Mouse (Mus musculus): ENCODE measurements around the gene Shisal1. TPM values are rescaled to one million over a fixed set of nuclear protein-coding genes. Genes with fewer than 3 reads are reported as not detected.

Shisal1 gene
- polyA plus RNA-seq, 1 experiment from 2014 or later, result 1.9 TPM

DNA sequence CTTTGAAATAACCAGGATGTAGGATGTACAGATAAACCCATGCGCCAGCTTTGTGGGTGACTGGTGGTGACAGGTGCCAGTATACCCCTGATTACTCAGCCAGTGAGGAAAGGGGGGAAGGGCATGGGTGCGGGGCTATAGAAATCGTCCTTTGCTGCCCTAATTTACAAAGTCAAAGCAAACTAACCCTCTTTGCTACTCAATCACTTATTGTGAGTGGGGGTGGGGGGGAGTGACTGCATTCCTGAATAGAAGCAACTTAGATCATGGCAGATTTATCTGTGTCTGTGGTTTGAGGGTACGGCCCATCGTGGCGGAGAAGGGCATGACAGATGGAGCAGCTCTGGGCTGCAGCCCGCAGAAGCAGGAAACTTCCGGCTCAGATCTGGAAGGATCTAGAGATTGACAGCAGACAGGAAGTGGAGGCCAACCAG lies 58.2 kb downstream of the Shisal1 start:
- no peak overlapping the region for H3K27ac ChIP-seq (ENCODE audit: low read length)
- peaks cover 14% of the 10 kb centered on the region for H3K9me3 ChIP-seq (ENCODE audit: low read length)
- H3K27me3 ChIP-seq (ENCODE audit: insufficient read depth, low read length), result no peaks in the 10 kb centered on the region
- H3K4me3 ChIP-seq (ENCODE audit: low read length), result no peak overlapping the region
- H3K4me1 ChIP-seq (ENCODE audit: insufficient read depth, low read length), result peaks cover 5% of the 10 kb centered on the region
- no peaks in the 10 kb centered on the region for H3K36me3 ChIP-seq (ENCODE audit: insufficient read depth, low read length)
- no peak for ATAC-seq (ENCODE audit: low FRiP score, low TSS enrichment)
- 76% methylated on average over 8 of the region's 8 CpGs for WGBS
- H3K4me2 ChIP-seq (replicated peaks; ENCODE audit: low read depth, low read length), result no peak overlapping the region
- H3K9ac ChIP-seq (replicated peaks; ENCODE audit: low read length), result no peak overlapping the region

DNA sequence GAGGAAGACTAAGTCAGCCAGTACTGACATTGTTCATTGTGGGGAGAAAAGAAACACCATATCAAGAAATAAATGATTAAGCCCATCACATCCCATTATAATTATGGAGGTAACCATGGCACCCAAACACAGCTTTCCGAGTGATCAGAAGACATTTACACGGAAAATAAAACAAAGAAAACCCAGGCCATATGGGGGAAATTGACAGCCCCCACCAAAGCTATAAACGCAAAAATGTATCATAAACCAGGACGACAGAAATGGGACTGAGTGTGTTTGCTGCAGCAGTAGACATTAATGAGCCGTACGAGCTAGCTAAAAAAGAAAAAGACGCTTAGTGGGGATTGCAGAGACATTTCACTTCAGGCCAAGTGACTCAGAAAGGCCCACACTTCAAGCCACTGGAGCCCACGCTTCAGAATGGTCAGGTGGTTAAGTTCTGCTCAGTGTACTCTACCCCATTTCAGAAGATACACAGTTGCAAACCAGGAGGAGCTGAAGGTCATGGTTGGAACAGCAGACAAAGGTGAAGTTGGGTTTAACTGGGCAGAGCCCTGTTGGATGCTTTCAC lies 60.8 kb downstream of the Shisal1 start:
- H3K36me3 ChIP-seq (ENCODE audit: insufficient read depth, low read length), result no peaks in the 10 kb centered on the region
- H3K9me3 ChIP-seq (ENCODE audit: low read length), result peaks cover 14% of the 10 kb centered on the region
- H3K4me2 ChIP-seq (replicated peaks; ENCODE audit: low read depth, low read length), result no peak overlapping the region
- H3K27ac ChIP-seq (ENCODE audit: low read length), result no peak overlapping the region
- no peak overlapping the region for H3K4me3 ChIP-seq (ENCODE audit: low read length)
- no peak for ATAC-seq (ENCODE audit: low FRiP score, low TSS enrichment)
- no peaks in the 10 kb centered on the region for H3K27me3 ChIP-seq (ENCODE audit: insufficient read depth, low read length)
- no peak overlapping the region for H3K9ac ChIP-seq (replicated peaks; ENCODE audit: low read length)
- WGBS, result 84% methylated on average over 8 of the region's 8 CpGs
- H3K4me1 ChIP-seq (ENCODE audit: insufficient read depth, low read length), result no peaks in the 10 kb centered on the region

- Histone ChIP-seq H3K4me1 (ENCODE audit: insufficient read depth, low read length) (peaks cover 12% of the 10 kb centered on the region; the same call in 1 of the 2 replicates), H3K36me3 (ENCODE audit: insufficient read depth, low read length) (no peaks in the 10 kb centered on the region), H3K4me3 (ENCODE audit: low read length) (no peak overlapping the region), H3K9ac (replicated peaks; ENCODE audit: low read length) (no peak overlapping the region), H3K27ac (ENCODE audit: low read length) (no peak overlapping the region), H3K9me3 (ENCODE audit: low read length) (peaks cover 14% of the 10 kb centered on the region), H3K27me3 (ENCODE audit: insufficient read depth, low read length) (no peaks in the 10 kb centered on the region), H3K4me2 (replicated peaks; ENCODE audit: low read depth, low read length) (no peak overlapping the region)
- WGBS, result 92% methylated on average over 9 of the region's 9 CpGs
- ATAC-seq (ENCODE audit: low FRiP score, low TSS enrichment), result no peak
These were observed 62.8 kb downstream of the Shisal1 start for GRCm38 (mm10) chr15:84384066-84384465.

DNA sequence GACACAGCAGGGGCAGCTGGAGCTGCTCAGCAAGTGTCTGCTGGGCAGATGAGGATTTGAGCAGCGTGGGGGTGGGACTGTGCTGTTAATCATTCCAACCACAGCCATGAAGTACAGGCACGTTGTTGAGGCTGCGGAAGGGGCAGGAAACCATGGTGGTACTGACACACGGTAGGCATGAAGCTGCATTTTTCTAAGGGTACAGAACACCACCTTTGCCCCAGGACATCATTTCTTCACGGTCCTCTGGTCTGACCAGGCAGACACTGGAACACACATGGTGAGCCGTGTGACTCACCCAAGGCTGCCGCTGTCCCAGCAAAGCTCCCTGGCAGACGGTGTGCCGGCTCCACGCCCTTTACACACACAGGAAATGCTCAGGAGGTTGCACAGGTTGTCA lies 66.7 kb downstream of the Shisal1 start:
- Histone ChIP-seq H3K4me3 (ENCODE audit: low read length) (no peak overlapping the region), H3K27me3 (ENCODE audit: insufficient read depth, low read length) (no peaks in the 10 kb centered on the region), H3K27ac (ENCODE audit: low read length) (no peak overlapping the region), H3K36me3 (ENCODE audit: insufficient read depth, low read length) (no peaks in the 10 kb centered on the region), H3K9me3 (ENCODE audit: low read length) (peaks cover 4% of the 10 kb centered on the region; the same call in 1 of the 2 replicates), H3K9ac (replicated peaks; ENCODE audit: low read length) (no peak overlapping the region), H3K4me2 (replicated peaks; ENCODE audit: low read depth, low read length) (no peak overlapping the region), H3K4me1 (ENCODE audit: insufficient read depth, low read length) (peaks cover 12% of the 10 kb centered on the region; the same call in 1 of the 2 replicates)
- 35% methylated on average over 10 of the region's 10 CpGs for WGBS
- peak; percentile 81 for ATAC-seq (ENCODE audit: low FRiP score, low TSS enrichment)

GRCm38 (mm10) chr15:84378734-84379133 lies 68.2 kb downstream of the Shisal1 start:
- H3K4me1 ChIP-seq (ENCODE audit: insufficient read depth, low read length), result peaks cover 12% of the 10 kb centered on the region; the same call in 1 of the 2 replicates
- H3K27ac ChIP-seq (ENCODE audit: low read length), result no peak overlapping the region
- no peak overlapping the region for H3K4me3 ChIP-seq (ENCODE audit: low read length)
- H3K9me3 ChIP-seq (ENCODE audit: low read length), result peaks cover 9% of the 10 kb centered on the region; the same call in 1 of the 2 replicates
- no peaks in the 10 kb centered on the region for H3K36me3 ChIP-seq (ENCODE audit: insufficient read depth, low read length)
- no peaks in the 10 kb centered on the region for H3K27me3 ChIP-seq (ENCODE audit: insufficient read depth, low read length)
- no peak for ATAC-seq (ENCODE audit: low FRiP score, low TSS enrichment)
- H3K4me2 ChIP-seq (replicated peaks; ENCODE audit: low read depth, low read length), result no peak overlapping the region
- WGBS, result 72% methylated on average over 9 of the region's 9 CpGs
- H3K9ac ChIP-seq (replicated peaks; ENCODE audit: low read length), result no peak overlapping the region

DNA sequence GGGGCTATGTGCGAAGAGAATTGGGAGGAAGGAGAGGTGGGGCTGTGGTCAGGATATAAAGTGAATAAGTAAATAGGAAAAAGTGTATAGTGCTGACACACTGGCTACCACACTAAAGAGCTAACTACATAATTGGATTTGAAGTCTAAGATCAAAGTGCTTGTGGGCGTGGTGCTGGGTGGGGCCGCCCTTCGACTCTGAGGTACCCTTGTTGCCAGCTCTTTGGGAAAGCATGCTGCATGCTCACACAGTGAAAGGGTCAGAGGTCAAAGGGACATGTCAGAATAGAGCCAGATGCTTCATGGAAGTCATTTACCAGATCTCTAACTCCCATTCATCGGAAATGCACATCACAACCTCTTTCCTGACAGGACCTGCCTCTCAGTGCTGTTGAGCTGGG lies 74.1 kb downstream of the Shisal1 start:
- H3K4me3 ChIP-seq (ENCODE audit: low read length), result no peak overlapping the region
- H3K9me3 ChIP-seq (ENCODE audit: low read length), result peaks cover 9% of the 10 kb centered on the region; the same call in 1 of the 2 replicates
- 53% methylated on average over 5 of the region's 5 CpGs for WGBS
- H3K27ac ChIP-seq (ENCODE audit: low read length), result no peak overlapping the region
- no peak for ATAC-seq (ENCODE audit: low FRiP score, low TSS enrichment)
- no peaks in the 10 kb centered on the region for H3K27me3 ChIP-seq (ENCODE audit: insufficient read depth, low read length)
- no peaks in the 10 kb centered on the region for H3K4me1 ChIP-seq (ENCODE audit: insufficient read depth, low read length)
- H3K4me2 ChIP-seq (replicated peaks; ENCODE audit: low read depth, low read length), result no peak overlapping the region
- H3K9ac ChIP-seq (replicated peaks; ENCODE audit: low read length), result no peak overlapping the region
- H3K36me3 ChIP-seq (ENCODE audit: insufficient read depth, low read length), result no peaks in the 10 kb centered on the region

- H3K4me2 ChIP-seq (replicated peaks; ENCODE audit: low read depth, low read length), result no peak overlapping the region
- H3K9ac ChIP-seq (replicated peaks; ENCODE audit: low read length), result no peak overlapping the region
- no peak overlapping the region for H3K4me3 ChIP-seq (ENCODE audit: low read length)
- peaks cover 9% of the 10 kb centered on the region; the same call in 1 of the 2 replicates for H3K4me1 ChIP-seq (ENCODE audit: insufficient read depth, low read length)
- WGBS, result 78% methylated on average over 8 of the region's 8 CpGs
- no peak for ATAC-seq (ENCODE audit: low FRiP score, low TSS enrichment)
- H3K36me3 ChIP-seq (ENCODE audit: insufficient read depth, low read length), result no peaks in the 10 kb centered on the region
- H3K9me3 ChIP-seq (ENCODE audit: low read length), result no peaks in the 10 kb centered on the region
- no peaks in the 10 kb centered on the region for H3K27me3 ChIP-seq (ENCODE audit: insufficient read depth, low read length)
- H3K27ac ChIP-seq (ENCODE audit: low read length), result no peak overlapping the region
These were observed 79.5 kb downstream of the Shisal1 start for GRCm38 (mm10) chr15:84367402-84367801.

- H3K4me1 ChIP-seq (ENCODE audit: insufficient read depth, low read length), result peaks cover 9% of the 10 kb centered on the region; the same call in 1 of the 2 replicates
- no peaks in the 10 kb centered on the region for H3K9me3 ChIP-seq (ENCODE audit: low read length)
- H3K27me3 ChIP-seq (ENCODE audit: insufficient read depth, low read length), result no peaks in the 10 kb centered on the region
- no peak overlapping the region for H3K4me3 ChIP-seq (ENCODE audit: low read length)
- WGBS, result 83% methylated on average over 10 of the region's 10 CpGs
- no peak overlapping the region for H3K4me2 ChIP-seq (replicated peaks; ENCODE audit: low read depth, low read length)
- H3K36me3 ChIP-seq (ENCODE audit: insufficient read depth, low read length), result no peaks in the 10 kb centered on the region
- H3K9ac ChIP-seq (replicated peaks; ENCODE audit: low read length), result no peak overlapping the region
- no peak overlapping the region for H3K27ac ChIP-seq (ENCODE audit: low read length)
- no peak for ATAC-seq (ENCODE audit: low FRiP score, low TSS enrichment)
These were observed 80.3 kb downstream of the Shisal1 start for GRCm38 (mm10) chr15:84366574-84366989.

- WGBS, result 32% methylated on average over 17 of the region's 17 CpGs
- H3K4me2 ChIP-seq (replicated peaks; ENCODE audit: low read depth, low read length), result no peak overlapping the region
- no peaks in the 10 kb centered on the region for H3K36me3 ChIP-seq (ENCODE audit: insufficient read depth, low read length)
- H3K9ac ChIP-seq (replicated peaks; ENCODE audit: low read length), result no peak overlapping the region
- peak; percentile 67 for ATAC-seq (ENCODE audit: low FRiP score, low TSS enrichment)
- H3K9me3 ChIP-seq (ENCODE audit: low read length), result no peaks in the 10 kb centered on the region
- no peak overlapping the region for H3K27ac ChIP-seq (ENCODE audit: low read length)
- H3K4me3 ChIP-seq (ENCODE audit: low read length), result no peak overlapping the region
- no peaks in the 10 kb centered on the region for H3K27me3 ChIP-seq (ENCODE audit: insufficient read depth, low read length)
- peaks cover 9% of the 10 kb centered on the region for H3K4me1 ChIP-seq (ENCODE audit: insufficient read depth, low read length)
These were observed 81.1 kb downstream of the Shisal1 start for GRCm38 (mm10) chr15:84365675-84366381.

DNA sequence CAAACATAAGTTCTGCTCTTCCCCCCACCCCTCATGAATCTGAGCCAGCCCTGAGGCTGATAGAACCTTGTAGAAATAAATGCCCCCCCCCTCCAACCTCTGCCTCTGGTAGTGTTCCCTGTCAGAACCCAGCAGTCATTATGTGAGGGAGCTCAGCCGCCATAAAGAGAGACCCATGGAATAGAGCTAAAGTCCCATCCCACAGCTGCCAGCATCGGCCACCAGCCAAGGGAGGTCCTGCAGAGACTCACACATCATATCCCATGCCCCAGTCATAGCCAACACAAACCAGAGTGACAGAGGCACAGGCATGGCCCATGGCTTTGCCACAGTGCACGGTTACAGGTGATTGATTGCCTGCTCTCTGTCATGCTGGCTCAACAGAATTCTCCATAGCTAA lies 82.2 kb downstream of the Shisal1 start:
- Histone ChIP-seq H3K4me3 (ENCODE audit: low read length) (no peak overlapping the region), H3K27ac (ENCODE audit: low read length) (no peak overlapping the region), H3K4me2 (replicated peaks; ENCODE audit: low read depth, low read length) (no peak overlapping the region), H3K9ac (replicated peaks; ENCODE audit: low read length) (no peak overlapping the region), H3K27me3 (ENCODE audit: insufficient read depth, low read length) (no peaks in the 10 kb centered on the region), H3K9me3 (ENCODE audit: low read length) (no peaks in the 10 kb centered on the region), H3K36me3 (ENCODE audit: insufficient read depth, low read length) (no peaks in the 10 kb centered on the region), H3K4me1 (ENCODE audit: insufficient read depth, low read length) (peaks cover 15% of the 10 kb centered on the region)
- no peak for ATAC-seq (ENCODE audit: low FRiP score, low TSS enrichment)
- WGBS, result 73% methylated on average over 3 of the region's 3 CpGs

Data from kidney, embryonic 16.5 days (tissue).